Mouse (Mus musculus): ENCODE data around the gene Cadps. TPM values are rescaled to one million over a fixed set of nuclear protein-coding genes. Genes with fewer than 3 reads are reported as not detected.

The Cadps gene
- polyA plus RNA-seq, 1 experiment from 2014 or later = 1.6 TPM

DNA sequence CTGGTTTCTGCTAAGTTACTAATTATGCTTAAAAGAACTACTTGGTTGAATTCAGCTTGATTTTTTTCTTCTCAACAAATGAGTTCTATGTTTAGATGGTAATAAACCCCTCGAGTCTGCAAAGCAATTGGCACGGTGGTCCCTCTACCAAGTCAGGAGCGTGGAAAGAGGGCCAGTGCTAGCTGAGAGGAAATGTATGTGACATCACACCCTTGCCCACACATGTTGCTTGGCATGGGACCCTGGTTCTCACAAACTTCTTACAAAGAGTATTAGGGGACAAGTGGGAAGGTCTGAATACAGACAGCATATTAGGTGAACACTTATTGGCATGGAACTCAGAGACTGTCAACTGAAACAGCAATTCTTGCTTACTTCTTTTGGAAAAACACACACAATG lies 418.2 kb downstream of the Cadps start:
- H3K27ac ChIP-seq = no peak overlapping the region
- no peak for ATAC-seq (ENCODE audit: insufficient number of reproducible peaks, insufficient read depth, low FRiP score, low TSS enrichment, low read depth)
- H3K4me3 ChIP-seq = no peak overlapping the region
- WGBS = 78% methylated on average over 3 of the region's 3 CpGs
- H3K9me3 ChIP-seq = no peaks in the 10 kb centered on the region
- peaks cover 10% of the 10 kb centered on the region for H3K27me3 ChIP-seq
- H3K9ac ChIP-seq = no peak overlapping the region
- H3K36me3 ChIP-seq = no peaks in the 10 kb centered on the region
- H3K4me1 ChIP-seq = peaks cover 6% of the 10 kb centered on the region
- H3K4me2 ChIP-seq = no peak overlapping the region

GRCm38 (mm10) chr14:12404052-12404451 lies 418.8 kb downstream of the Cadps start:
- Histone ChIP-seq H3K27me3 (peaks cover 10% of the 10 kb centered on the region), H3K4me2 (no peak overlapping the region), H3K4me1 (peaks cover 6% of the 10 kb centered on the region), H3K36me3 (no peaks in the 10 kb centered on the region), H3K4me3 (no peak overlapping the region), H3K9ac (no peak overlapping the region), H3K27ac (no peak overlapping the region), H3K9me3 (no peaks in the 10 kb centered on the region)
- WGBS = 24% methylated on average over 3 of the region's 3 CpGs
- no peak for ATAC-seq (ENCODE audit: insufficient number of reproducible peaks, insufficient read depth, low FRiP score, low TSS enrichment, low read depth)

DNA sequence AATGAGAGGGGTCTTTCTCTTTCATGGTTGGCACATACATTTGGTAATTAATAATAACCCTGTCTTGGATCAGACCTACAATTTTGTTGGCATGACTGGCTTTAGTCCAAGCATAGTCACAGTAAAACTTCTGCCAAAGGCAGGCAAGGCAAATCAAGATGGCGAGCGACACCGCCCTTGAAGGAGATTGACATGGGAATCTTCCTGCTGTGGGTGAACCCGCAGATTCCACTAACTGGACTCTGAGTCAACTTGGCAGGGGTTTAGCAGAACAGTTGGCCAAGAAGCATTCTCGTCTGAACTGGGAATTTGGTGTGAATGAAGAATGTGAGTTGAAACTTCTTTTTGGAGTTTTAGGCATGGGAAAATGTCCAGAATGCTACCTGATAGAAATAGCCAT lies 422.8 kb downstream of the Cadps start:
- Histone ChIP-seq H3K4me3 (no peak overlapping the region), H3K27me3 (peaks cover 6% of the 10 kb centered on the region), H3K27ac (no peak overlapping the region), H3K4me2 (no peak overlapping the region), H3K36me3 (no peaks in the 10 kb centered on the region), H3K9me3 (no peaks in the 10 kb centered on the region), H3K9ac (no peak overlapping the region), H3K4me1 (peaks cover 6% of the 10 kb centered on the region)
- 89% methylated on average over 5 of the region's 5 CpGs for WGBS
- ATAC-seq (ENCODE audit: insufficient number of reproducible peaks, insufficient read depth, low FRiP score, low TSS enrichment, low read depth) = no peak

DNA sequence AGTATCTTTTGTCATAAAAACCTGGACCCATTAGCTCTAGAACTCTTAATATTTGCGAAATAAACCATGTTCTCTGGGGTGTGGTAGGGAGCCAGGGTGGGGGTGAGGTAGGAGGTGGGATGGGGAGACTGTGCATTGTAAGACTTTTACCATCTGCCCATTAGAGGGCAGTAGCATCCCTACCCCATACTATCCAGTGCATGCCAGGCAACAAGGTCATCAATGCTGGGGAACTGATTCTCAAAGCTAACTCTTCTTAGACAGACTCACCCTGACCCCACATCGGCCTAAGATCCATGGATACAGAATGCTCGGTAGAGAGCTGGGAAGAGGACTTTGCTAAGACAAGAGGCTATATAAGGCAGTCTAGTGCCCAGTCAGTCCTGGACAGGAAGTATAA lies 425.3 kb downstream of the Cadps start:
- no peak overlapping the region for H3K4me3 ChIP-seq
- peaks cover 7% of the 10 kb centered on the region for H3K4me1 ChIP-seq
- peaks cover 14% of the 10 kb centered on the region for H3K27me3 ChIP-seq
- no peaks in the 10 kb centered on the region for H3K36me3 ChIP-seq
- WGBS = 67% methylated on average over 3 of the region's 3 CpGs
- no peaks in the 10 kb centered on the region for H3K9me3 ChIP-seq
- ATAC-seq (ENCODE audit: insufficient number of reproducible peaks, insufficient read depth, low FRiP score, low TSS enrichment, low read depth) = no peak
- no peak overlapping the region for H3K27ac ChIP-seq
- no peak overlapping the region for H3K9ac ChIP-seq
- H3K4me2 ChIP-seq = no peak overlapping the region

DNA sequence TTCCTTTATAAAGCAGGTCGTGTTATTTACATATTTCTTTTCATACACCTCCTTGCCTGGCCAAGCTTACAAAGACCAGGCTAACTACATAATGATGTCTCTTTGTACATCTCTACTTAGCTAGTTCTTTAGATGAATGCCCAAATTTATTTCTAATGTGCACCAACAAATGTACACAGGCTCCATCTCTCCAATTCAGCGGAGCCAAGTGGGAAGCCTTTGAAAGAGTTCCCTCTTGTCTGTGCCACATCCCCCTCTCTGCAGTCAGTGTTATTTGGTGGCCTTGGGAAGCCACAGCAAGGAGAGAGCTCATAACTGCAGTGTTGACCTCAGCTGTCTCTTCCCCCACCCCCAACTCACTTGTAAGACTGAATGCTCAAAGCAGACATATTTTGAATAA lies 428.6 kb downstream of the Cadps start:
- H3K9ac ChIP-seq = no peak overlapping the region
- peaks cover 15% of the 10 kb centered on the region for H3K4me1 ChIP-seq
- H3K4me2 ChIP-seq = no peak overlapping the region
- ATAC-seq (ENCODE audit: insufficient number of reproducible peaks, insufficient read depth, low FRiP score, low TSS enrichment, low read depth) = no peak
- H3K9me3 ChIP-seq = no peaks in the 10 kb centered on the region
- no peaks in the 10 kb centered on the region for H3K36me3 ChIP-seq
- 57% methylated on average over 2 of the region's 2 CpGs for WGBS
- no peak overlapping the region for H3K27ac ChIP-seq
- peaks cover 28% of the 10 kb centered on the region for H3K27me3 ChIP-seq
- no peak overlapping the region for H3K4me3 ChIP-seq

GRCm38 (mm10) chr14:12393271-12393861 lies 429.5 kb downstream of the Cadps start:
- H3K9me3 ChIP-seq = no peaks in the 10 kb centered on the region
- no peak overlapping the region for H3K27ac ChIP-seq
- peaks cover 36% of the 10 kb centered on the region for H3K27me3 ChIP-seq
- H3K4me3 ChIP-seq = no peak overlapping the region
- H3K4me2 ChIP-seq = no peak overlapping the region
- H3K36me3 ChIP-seq = no peaks in the 10 kb centered on the region
- H3K4me1 ChIP-seq = peaks cover 21% of the 10 kb centered on the region
- H3K9ac ChIP-seq = no peak overlapping the region
- no peak for ATAC-seq (ENCODE audit: insufficient number of reproducible peaks, insufficient read depth, low FRiP score, low TSS enrichment, low read depth)
- 35% methylated on average over 12 of the region's 12 CpGs for WGBS

DNA sequence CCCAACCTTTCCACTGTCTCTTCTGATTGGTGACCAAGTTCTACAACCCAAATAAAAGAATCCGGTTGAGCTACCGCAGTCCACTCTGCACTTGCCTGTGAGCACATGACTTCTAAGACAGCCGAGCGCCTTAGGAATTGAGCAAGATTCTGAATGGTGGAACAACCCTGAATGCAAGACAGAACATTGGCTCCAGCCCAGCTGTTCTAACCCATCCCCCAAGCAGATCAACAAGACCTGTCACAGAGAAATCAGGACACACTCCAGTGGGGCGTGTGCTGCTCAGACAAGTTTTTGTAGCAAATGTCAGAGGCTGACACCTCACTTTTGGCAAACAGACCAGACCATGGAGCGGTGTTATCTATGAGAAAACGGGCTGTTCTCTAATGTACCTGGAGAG lies 431.7 kb downstream of the Cadps start:
- no peak overlapping the region for H3K4me2 ChIP-seq
- no peak overlapping the region for H3K9ac ChIP-seq
- peaks cover 21% of the 10 kb centered on the region for H3K4me1 ChIP-seq
- peaks cover 54% of the 10 kb centered on the region for H3K27me3 ChIP-seq
- no peak overlapping the region for H3K27ac ChIP-seq
- no peaks in the 10 kb centered on the region for H3K9me3 ChIP-seq
- H3K36me3 ChIP-seq = no peaks in the 10 kb centered on the region
- no peak for ATAC-seq (ENCODE audit: insufficient number of reproducible peaks, insufficient read depth, low FRiP score, low TSS enrichment, low read depth)
- H3K4me3 ChIP-seq = no peak overlapping the region
- WGBS = 63% methylated on average over 7 of the region's 7 CpGs

DNA sequence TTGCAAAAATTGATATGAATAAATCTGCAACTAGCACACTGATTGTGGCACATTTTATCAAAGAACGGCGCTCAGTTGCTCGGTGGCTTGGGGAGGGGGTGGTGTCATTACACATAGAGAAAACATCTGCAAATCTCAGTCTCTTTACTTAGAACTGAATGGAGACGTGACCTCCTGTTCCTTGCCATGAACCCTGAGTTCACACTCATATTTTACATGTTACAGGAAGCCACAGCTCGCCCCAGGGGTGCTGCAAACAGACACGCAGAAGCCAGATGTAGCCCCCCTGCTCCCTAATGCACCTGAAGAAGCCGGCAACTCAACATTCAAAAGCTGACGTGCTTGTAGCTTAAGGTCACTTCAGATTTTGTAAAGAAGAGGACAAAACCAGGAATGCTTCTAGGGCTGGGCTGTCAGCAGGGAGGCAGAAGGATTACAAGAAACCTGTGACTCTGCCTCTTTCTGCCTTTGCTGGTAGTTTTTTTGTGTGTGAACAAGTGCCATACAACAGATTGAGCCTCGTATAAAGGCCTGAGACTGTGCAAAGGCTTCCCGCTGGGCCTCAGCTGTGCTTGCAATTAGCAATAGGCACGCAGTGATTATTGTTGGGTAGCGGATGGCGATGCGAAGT lies 434.0 kb downstream of the Cadps start:
- Histone ChIP-seq H3K9ac (no peak overlapping the region), H3K4me1 (peaks cover 21% of the 10 kb centered on the region), H3K4me2 (no peak overlapping the region), H3K36me3 (no peaks in the 10 kb centered on the region), H3K4me3 (no peak overlapping the region), H3K9me3 (no peaks in the 10 kb centered on the region), H3K27me3 (peaks cover 59% of the 10 kb centered on the region), H3K27ac (no peak overlapping the region)
- ATAC-seq (ENCODE audit: insufficient number of reproducible peaks, insufficient read depth, low FRiP score, low TSS enrichment, low read depth) = no peak
- WGBS = 16% methylated on average over 14 of the region's 14 CpGs

- Histone ChIP-seq H3K27me3 (peaks cover 60% of the 10 kb centered on the region), H3K9me3 (no peaks in the 10 kb centered on the region), H3K9ac (no peak overlapping the region), H3K36me3 (no peaks in the 10 kb centered on the region), H3K27ac (no peak overlapping the region), H3K4me3 (no peak overlapping the region), H3K4me1 (peaks cover 21% of the 10 kb centered on the region), H3K4me2 (no peak overlapping the region)
- no peak for ATAC-seq (ENCODE audit: insufficient number of reproducible peaks, insufficient read depth, low FRiP score, low TSS enrichment, low read depth)
- WGBS = 22% methylated on average over 4 of the region's 4 CpGs
Measured at GRCm38 (mm10) chr14:12388192-12388795, 434.6 kb downstream of the Cadps start.

DNA sequence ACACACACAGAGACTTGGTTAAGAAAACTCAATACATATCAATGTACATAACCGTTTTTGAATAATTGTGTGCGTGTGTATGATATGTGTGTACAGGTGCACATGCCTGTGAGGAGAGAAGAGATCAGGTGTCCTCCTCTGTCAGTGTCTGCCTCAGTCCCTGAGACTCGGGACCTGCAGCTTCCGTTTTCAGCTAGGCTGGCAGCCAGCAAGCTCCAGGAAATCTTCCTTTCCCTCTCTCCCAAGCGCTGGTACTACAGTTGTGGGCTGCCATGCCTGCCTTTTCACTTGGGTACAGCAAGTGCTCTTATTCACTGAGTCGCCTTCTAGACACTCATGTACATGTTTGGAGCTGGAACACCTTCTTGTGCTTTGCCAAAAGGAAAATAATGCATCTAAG lies 435.7 kb downstream of the Cadps start:
- Histone ChIP-seq H3K4me1 (peaks cover 11% of the 10 kb centered on the region), H3K27me3 (peaks cover 54% of the 10 kb centered on the region), H3K4me3 (no peak overlapping the region), H3K27ac (no peak overlapping the region), H3K9me3 (no peaks in the 10 kb centered on the region), H3K36me3 (no peaks in the 10 kb centered on the region), H3K9ac (no peak overlapping the region), H3K4me2 (no peak overlapping the region)
- WGBS = 49% methylated on average over 6 of the region's 6 CpGs
- no peak for ATAC-seq (ENCODE audit: insufficient number of reproducible peaks, insufficient read depth, low FRiP score, low TSS enrichment, low read depth)

GRCm38 (mm10) chr14:12377883-12378282 lies 445.0 kb downstream of the Cadps start:
- H3K9me3 ChIP-seq = no peaks in the 10 kb centered on the region
- H3K9ac ChIP-seq = no peak overlapping the region
- no peak overlapping the region for H3K27ac ChIP-seq
- WGBS = 26% methylated on average over 9 of the region's 9 CpGs
- no peak for ATAC-seq (ENCODE audit: insufficient number of reproducible peaks, insufficient read depth, low FRiP score, low TSS enrichment, low read depth)
- no peak overlapping the region for H3K4me2 ChIP-seq
- H3K4me3 ChIP-seq = no peak overlapping the region
- no peaks in the 10 kb centered on the region for H3K4me1 ChIP-seq
- no peaks in the 10 kb centered on the region for H3K36me3 ChIP-seq
- peaks cover 39% of the 10 kb centered on the region for H3K27me3 ChIP-seq

- Histone ChIP-seq H3K27ac (no peak overlapping the region), H3K4me1 (no peaks in the 10 kb centered on the region), H3K36me3 (no peaks in the 10 kb centered on the region), H3K27me3 (peaks cover 38% of the 10 kb centered on the region), H3K9ac (no peak overlapping the region), H3K4me3 (no peak overlapping the region), H3K9me3 (no peaks in the 10 kb centered on the region), H3K4me2 (no peak overlapping the region)
- WGBS = 92% methylated on average over 2 of the region's 2 CpGs
- ATAC-seq (ENCODE audit: insufficient number of reproducible peaks, insufficient read depth, low FRiP score, low TSS enrichment, low read depth) = no peak
Measured at GRCm38 (mm10) chr14:12377289-12377688, 445.6 kb downstream of the Cadps start.
